Mouse (Mus musculus): Measurements from ENCODE around the gene BC049352.

Gene BC049352

GRCm38 (mm10) chr9:45195468-45195867 is 13.7 kb downstream of the BC049352 start:
- DNase-seq, result peak in 1 of 2 experiments; percentile 17

GRCm38 (mm10) chr9:45196125-45196830 is 14.5 kb downstream of the BC049352 start:
- peak; percentile 51 to 77 for DNase-seq

GRCm38 (mm10) chr9:45197549-45197948 is 15.7 kb downstream of the BC049352 start:
- DNase-seq, result no peak

GRCm38 (mm10) chr9:45201319-45201947 is 19.6 kb downstream of the BC049352 start:
- DNase-seq, result no peak

GRCm38 (mm10) chr9:45202021-45202798 is 20.4 kb downstream of the BC049352 start:
- no peak for DNase-seq

GRCm38 (mm10) chr9:45203797-45204410 is 22.1 kb downstream of the BC049352 start, which contains the start of gene Tmprss4:
Gene Tmprss4 (minus strand): TSS chr9:45204092.
- DNase-seq, result peak in 1 of 2 experiments; percentile 34

- peak in 1 of 2 experiments; percentile 5 for DNase-seq
Observed at GRCm38 (mm10) chr9:45205143-45205542, 23.3 kb downstream of the BC049352 start.

GRCm38 (mm10) chr9:45206121-45206520 is 24.3 kb downstream of the BC049352 start:
- DNase-seq, result no peak

- DNase-seq, result no peak
Observed at GRCm38 (mm10) chr9:45207015-45207743, 25.4 kb downstream of the BC049352 start.

- no peak for DNase-seq
Observed at GRCm38 (mm10) chr9:45212001-45212400, 30.2 kb downstream of the BC049352 start.

DNA sequence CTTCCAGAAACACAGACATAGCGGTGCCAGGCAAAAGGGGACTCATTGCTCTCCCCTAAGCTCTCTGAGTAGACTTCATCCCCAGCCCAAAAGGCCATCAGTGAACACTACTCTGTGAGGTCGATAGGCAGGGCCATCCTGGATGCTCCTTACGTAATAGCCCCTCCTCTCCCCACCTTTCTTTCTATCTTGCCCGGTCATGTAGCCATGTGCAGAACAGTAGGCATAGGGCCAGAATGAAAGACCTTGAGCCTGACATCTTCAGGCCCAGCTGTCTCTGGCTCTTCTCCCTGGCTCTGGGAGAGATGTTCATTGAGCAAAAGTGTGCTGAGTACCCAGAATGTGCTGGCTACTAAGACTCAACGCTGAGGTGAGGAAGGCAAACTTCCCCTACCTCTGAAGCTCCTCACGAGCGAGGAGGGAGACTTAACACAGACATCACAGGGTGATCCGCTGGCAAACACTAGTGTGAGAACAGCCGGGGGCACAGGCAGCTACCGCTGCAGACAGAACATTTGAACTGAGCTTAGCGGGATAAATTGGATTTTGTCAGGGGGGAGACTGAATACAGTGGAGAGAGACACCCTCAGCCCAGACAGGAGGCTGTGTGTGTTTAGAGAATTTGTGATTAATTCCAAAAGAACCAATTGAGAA is 33.8 kb downstream of the BC049352 start:
- DNase-seq, result no peak

- no peak for DNase-seq
Observed at GRCm38 (mm10) chr9:45219644-45220043, 37.8 kb downstream of the BC049352 start.

- peak; percentile 74 to 83 for DNase-seq
Observed at GRCm38 (mm10) chr9:45221567-45221966, 39.8 kb downstream of the BC049352 start.

- no peak for DNase-seq
Observed at GRCm38 (mm10) chr9:45229359-45229758, 47.6 kb downstream of the BC049352 start.

GRCm38 (mm10) chr9:45235668-45236227 is 53.9 kb downstream of the BC049352 start:
- no peak for DNase-seq

DNA sequence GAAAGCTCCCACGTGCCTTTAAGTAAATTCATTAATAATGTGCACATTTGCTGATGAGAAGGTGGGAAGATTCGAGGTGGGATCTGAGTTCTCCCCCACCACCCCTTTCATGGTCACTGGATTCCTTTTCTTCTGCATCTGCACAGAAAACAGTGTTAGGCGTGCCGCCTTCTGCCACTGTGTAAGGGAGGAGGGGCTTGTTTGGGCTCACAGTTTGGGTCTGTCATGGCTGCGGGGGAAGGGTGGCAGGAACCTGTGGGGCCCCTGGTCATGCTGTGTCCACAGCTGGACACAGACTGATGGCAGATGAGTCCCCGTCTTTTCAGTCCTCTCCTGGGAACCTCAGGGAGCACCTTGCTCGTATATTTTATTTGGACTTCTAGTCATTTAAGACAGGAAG is 54.9 kb downstream of the BC049352 start:
- DNase-seq, result peak in 1 of 2 experiments; percentile 33

GRCm38 (mm10) chr9:45241397-45241796 is 59.6 kb downstream of the BC049352 start:
- DNase-seq, result no peak

GRCm38 (mm10) chr9:45245432-45245831 is 63.6 kb downstream of the BC049352 start:
- DNase-seq, result no peak

GRCm38 (mm10) chr9:45246060-45246459 is 64.3 kb downstream of the BC049352 start:
- peak in 1 of 2 experiments; percentile 42 for DNase-seq

GRCm38 (mm10) chr9:45247536-45247935 is 65.7 kb downstream of the BC049352 start:
- peak in 1 of 2 experiments; percentile 30 for DNase-seq

DNA sequence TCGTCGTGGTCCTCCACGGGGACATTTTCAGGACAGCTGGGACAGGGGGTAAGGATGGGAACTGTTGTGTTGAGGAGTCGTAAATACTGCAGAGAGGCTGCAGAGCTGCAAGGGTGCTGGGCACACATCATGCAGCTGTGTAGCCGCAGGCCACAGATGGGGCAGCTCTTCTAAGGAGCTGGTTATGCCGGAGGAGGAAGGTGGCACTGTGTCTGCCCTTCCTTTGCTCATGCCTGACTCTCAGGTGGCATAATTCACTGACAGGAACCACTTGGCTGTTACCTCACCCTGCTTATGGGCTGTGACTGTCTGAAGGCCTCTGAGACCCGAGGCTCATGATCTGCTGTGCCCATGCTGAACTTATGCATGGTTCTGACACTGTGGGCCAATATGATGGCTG is 68.5 kb downstream of the BC049352 start:
- peak; percentile 54 to 71 for DNase-seq
